Mouse (Mus musculus): ENCODE measurements at regions not wholly inside any gene's neighbourhood (a gene's known extent, or its start where the extent isn't known, plus 50 kb on each side); places are given as distances from the start of the nearest gene placed in this dataset.

- TF ChIP-seq CTCF (IDR thresholded peaks at IDR 0.05; ENCODE audit: low read depth) = no peak
- no peak for TF ChIP-seq EP300 (IDR thresholded peaks at IDR 0.05; ENCODE audit: low read depth)
These were observed 263.4 kb downstream of the Sorl1 start for GRCm38 (mm10) chr9:41860681-41861080.

Data from liver, embryonic 14.5 days (tissue).